Mouse (Mus musculus): ENCODE measurements around the gene Hexa. TPM values are rescaled to one million over a fixed set of nuclear protein-coding genes. Genes with fewer than 3 reads are reported as not detected.

Hexa gene
- polyA plus RNA-seq, 1 experiment from 2014 or later: 108 TPM

Other genes starting within 250 kb of the Hexa start
- gene Adpgk, start 248.0 kb upstream of the Hexa start, polyA plus RNA-seq (2015; fragmentation: Nextera tagmentation; extraction: Ambion mirVana): 31.1 and 31.3 TPM in 2 replicates
- 8.9 and 9.6 TPM in 2 replicates for gene Bbs4, start 186.0 kb upstream of the Hexa start, polyA plus RNA-seq (2015; fragmentation: Nextera tagmentation; extraction: Ambion mirVana)
- gene Arih1, start 52.9 kb upstream of the Hexa start, polyA plus RNA-seq (2015; fragmentation: Nextera tagmentation; extraction: Ambion mirVana): 11.5 and 12.7 TPM in 2 replicates
- 0.35 TPM in 1 of 2 replicates, not detected in the other for gene Tmem202, start 307 bp downstream of the Hexa start, polyA plus RNA-seq (2015; fragmentation: Nextera tagmentation; extraction: Ambion mirVana)
- 3.8 and 4.2 TPM in 2 replicates for gene Celf6, start 38.4 kb downstream of the Hexa start, polyA plus RNA-seq (2015; fragmentation: Nextera tagmentation; extraction: Ambion mirVana)
- gene Parp6, start 77.7 kb downstream of the Hexa start, polyA plus RNA-seq (2015; fragmentation: Nextera tagmentation; extraction: Ambion mirVana): 23.3 and 23.9 TPM in 2 replicates
- 1,208 and 1,228 TPM in 2 replicates for gene Pkm, start 116.8 kb downstream of the Hexa start, polyA plus RNA-seq (2015; fragmentation: Nextera tagmentation; extraction: Ambion mirVana)
- 1.0 and 1.6 TPM in 2 replicates for gene Gramd2, start 140.6 kb downstream of the Hexa start, polyA plus RNA-seq (2015; fragmentation: Nextera tagmentation; extraction: Ambion mirVana)
- gene Senp8, start 211.2 kb downstream of the Hexa start, polyA plus RNA-seq (2015; fragmentation: Nextera tagmentation; extraction: Ambion mirVana): 11.2 and 12.0 TPM in 2 replicates
- 9.5 and 14.0 TPM in 2 replicates for gene Myo9a, start 211.4 kb downstream of the Hexa start, polyA plus RNA-seq (2015; fragmentation: Nextera tagmentation; extraction: Ambion mirVana)

Data from intestine, embryonic 15.5 days (tissue).